Mouse (Mus musculus) hindbrain, embryonic 12.5 days (tissue): ENCODE data around the gene Cyth1. TPM values are rescaled to one million over a fixed set of nuclear protein-coding genes. Genes with fewer than 3 reads are reported as not detected.
A peak's percentile ranks its signal among the peaks of the same experiment; 100 is the strongest.

Source experiments
- ATAC-seq: fragments of 200-750 bp; cut with Nextera tagmentation; 2 replicates; pipeline ENCODE4 v1.8.0; 2017; ENCODE audit warnings: moderate TSS enrichment; ENCODE audit not compliant: low FRiP score
- H3K27ac ChIP-seq: fragments of 300-500 bp; sonication (generic); 2 replicates; pipeline ENCODE4 v1.5.1; 2016; ENCODE audit warnings: mild to moderate bottlenecking
- H3K27me3 ChIP-seq: fragments of 300-500 bp; sonication (generic); 2 replicates; pipeline ENCODE4 v1.6.1; 2016; ENCODE audit warnings: mild to moderate bottlenecking
- H3K36me3 ChIP-seq: fragments of 300-500 bp; sonication (generic); 2 replicates; pipeline ENCODE4 v1.6.1; 2016; ENCODE audit warnings: mild to moderate bottlenecking
- H3K4me1 ChIP-seq: fragments of 300-500 bp; sonication (generic); 2 replicates; pipeline ENCODE4 v1.6.1; 2016
- H3K4me2 ChIP-seq: fragments of 300-500 bp; sonication (generic); replicated peaks from 2 replicates; pipeline ENCODE4 v1.6.1; 2016; ENCODE audit warnings: mild to moderate bottlenecking
- H3K4me3 ChIP-seq: fragments of 300-500 bp; sonication (generic); 2 replicates; pipeline ENCODE4 v1.5.1; 2016; ENCODE audit warnings: mild to moderate bottlenecking
- H3K9ac ChIP-seq: fragments of 300-500 bp; sonication (generic); 2 replicates; pipeline ENCODE4 v1.6.1; 2016; ENCODE audit warnings: mild to moderate bottlenecking, moderate library complexity
- H3K9me3 ChIP-seq: fragments of 300-500 bp; sonication (generic); replicated peaks from 2 replicates; pipeline ENCODE4 v1.6.1; 2016; ENCODE audit warnings: mild to moderate bottlenecking
- WGBS: fragments of 180-500 bp; shearing (Covaris S2); methylation state at CpG from one replicate; pipeline ENCODE4 v1.1.7; 2016; 5-methylcytosine and 5-hydroxymethylcytosine counted together
- polyA plus RNA-seq: library from polyadenylated mRNA; unstranded; fragments of >200 nt; fragmentation: Nextera tagmentation; extraction: Ambion mirVana; gene quantifications from 2 replicates; pipeline ENCODE4 v1.2.1, GENCODE M21; 2016

Cyth1 gene
- polyA plus RNA-seq, 1 experiment from 2014 or later, result 29.0 TPM

DNA sequence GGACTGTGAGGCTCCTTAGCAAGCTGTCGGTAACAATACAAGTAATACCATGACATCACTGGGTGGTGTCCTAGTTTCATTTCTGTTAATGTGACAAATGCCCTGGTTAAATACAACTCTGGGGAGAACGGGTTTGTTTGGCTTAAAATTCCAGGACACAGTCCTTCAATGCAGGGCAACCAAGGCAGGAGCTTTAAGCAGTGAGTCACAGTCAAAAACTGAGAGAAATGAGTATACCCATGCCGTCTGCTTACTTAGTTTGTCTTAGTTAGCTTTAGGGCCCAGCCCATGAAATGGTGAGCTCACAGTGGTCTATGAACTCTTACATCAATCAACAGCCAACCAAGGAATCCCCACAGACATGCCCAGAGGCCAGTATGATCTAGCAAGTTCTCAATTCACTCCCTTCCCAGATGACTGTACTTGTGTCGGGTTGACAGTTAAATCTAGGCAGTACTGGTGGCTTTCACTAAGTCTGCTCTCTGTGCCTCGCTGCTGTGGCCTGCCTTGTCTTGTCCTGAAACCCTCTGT, 32.4 kb downstream of the Cyth1 start:
- Histone ChIP-seq H3K4me3 (no peak overlapping the region), H3K4me1 (peaks cover 21% of the 10 kb centered on the region), H3K27me3 (no peaks in the 10 kb centered on the region), H3K9ac (no peak overlapping the region), H3K4me2 (no peak overlapping the region), H3K9me3 (no peaks in the 10 kb centered on the region), H3K36me3 (no peaks in the 10 kb centered on the region), H3K27ac (no peak overlapping the region)
- ATAC-seq, result no peak
- 85% methylated on average over 5 of the region's 5 CpGs for WGBS

DNA sequence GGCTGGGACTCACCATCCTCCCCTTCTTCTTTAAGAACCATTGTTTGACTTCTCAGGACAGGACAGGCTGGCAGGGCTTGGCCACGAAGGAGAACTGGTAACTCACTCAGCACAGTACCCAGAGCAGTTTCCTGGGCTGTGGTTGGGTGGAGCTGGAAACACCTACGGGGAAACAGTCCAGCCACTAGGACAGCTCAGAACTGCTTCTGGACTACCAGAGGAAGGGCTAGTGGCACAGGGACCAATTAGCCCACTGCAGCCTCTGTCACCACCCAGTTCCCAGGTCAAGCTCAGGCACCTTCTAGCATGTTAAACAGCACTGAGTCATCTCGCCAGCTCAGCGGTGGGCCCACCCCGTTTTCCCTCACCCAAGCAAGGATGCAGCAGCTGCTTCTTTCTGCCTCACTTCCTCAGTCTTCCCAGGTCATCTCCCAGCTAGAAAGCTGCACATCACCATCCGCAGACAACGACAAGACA, 35.7 kb downstream of the Cyth1 start:
- ATAC-seq, result no peak
- Histone ChIP-seq H3K4me3 (no peak overlapping the region), H3K9ac (no peak overlapping the region), H3K27me3 (no peaks in the 10 kb centered on the region), H3K9me3 (no peaks in the 10 kb centered on the region), H3K4me2 (no peak overlapping the region), H3K4me1 (peaks cover 54% of the 10 kb centered on the region), H3K36me3 (no peaks in the 10 kb centered on the region), H3K27ac (no peak overlapping the region)
- 66% methylated on average over 7 of the region's 7 CpGs for WGBS

DNA sequence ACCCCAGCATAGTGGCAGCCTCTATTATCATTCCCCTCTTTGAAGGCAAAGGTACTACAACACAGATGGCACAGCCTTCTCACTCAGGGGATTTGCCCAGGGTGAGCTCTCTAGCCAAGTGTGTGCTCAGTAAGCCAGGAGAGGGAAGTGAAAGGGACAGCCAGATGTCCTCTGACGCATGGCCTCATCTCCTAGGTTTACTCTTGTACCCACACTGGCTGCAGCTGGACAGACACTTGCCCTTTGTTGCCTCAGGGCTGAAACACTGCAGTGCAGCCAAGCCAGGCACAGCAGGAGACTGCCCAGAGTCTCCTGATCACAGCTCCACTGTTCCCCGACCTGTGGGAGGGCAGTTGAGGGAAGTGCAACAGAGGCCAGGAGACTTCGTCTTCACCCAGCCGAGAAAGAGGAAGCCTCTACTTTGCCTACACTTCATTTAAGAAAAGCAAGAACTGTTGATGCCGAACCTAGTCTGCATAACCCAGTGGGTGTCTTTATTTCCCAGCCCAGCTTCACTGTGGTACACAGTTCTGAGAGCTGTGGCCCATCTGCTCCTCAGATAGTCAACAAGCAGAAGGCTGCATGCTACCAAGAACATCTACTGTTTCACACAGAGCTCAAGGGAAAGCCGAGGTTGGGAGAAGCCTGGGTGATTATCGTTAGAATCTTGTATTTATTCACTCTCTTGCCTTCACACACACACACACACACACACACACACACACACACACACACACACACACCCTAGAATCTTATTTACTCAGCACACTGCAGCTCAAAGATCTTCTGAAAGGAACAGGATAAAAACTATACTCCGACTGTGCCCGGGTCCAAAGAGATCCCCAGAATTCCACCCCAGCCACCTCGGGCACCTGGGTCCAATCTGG, 36.4 kb downstream of the Cyth1 start:
- 47% methylated on average over 10 of the region's 10 CpGs for WGBS
- Histone ChIP-seq H3K4me3 (no peak overlapping the region), H3K27me3 (no peaks in the 10 kb centered on the region), H3K9ac (no peak overlapping the region), H3K4me2 (no peak overlapping the region), H3K27ac (0 out of 2 replicates have a peak overlapping the region, but pooled peaks have one; percentile 30), H3K4me1 (peaks cover 59% of the 10 kb centered on the region), H3K36me3 (no peaks in the 10 kb centered on the region), H3K9me3 (no peaks in the 10 kb centered on the region)
- no peak for ATAC-seq

DNA sequence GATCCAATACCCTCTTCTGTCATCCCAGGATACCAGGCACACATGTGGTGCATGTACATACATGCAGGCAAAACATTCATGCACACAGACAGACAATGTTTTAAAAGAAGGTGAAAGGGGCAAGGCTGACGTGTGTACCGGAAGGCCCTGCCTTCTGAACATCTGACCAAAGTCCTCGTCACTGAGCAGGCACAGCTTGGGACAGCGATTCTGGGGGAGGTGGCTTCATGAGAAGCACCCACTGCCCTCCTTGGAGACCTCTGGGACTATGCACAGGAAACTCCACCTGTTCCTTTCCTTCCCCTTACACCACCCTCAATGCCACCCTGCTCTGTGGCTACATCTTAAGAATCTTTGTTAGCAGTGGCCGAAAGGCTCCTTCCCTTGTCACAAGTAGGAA, 37.4 kb downstream of the Cyth1 start:
- peaks cover 59% of the 10 kb centered on the region for H3K4me1 ChIP-seq
- no peak overlapping the region for H3K9ac ChIP-seq
- no peak for ATAC-seq
- WGBS, result 86% methylated on average over 5 of the region's 5 CpGs
- no peak overlapping the region for H3K4me2 ChIP-seq
- H3K4me3 ChIP-seq, result no peak overlapping the region
- H3K27ac ChIP-seq, result no peak overlapping the region
- no peaks in the 10 kb centered on the region for H3K36me3 ChIP-seq
- H3K9me3 ChIP-seq, result no peaks in the 10 kb centered on the region
- no peaks in the 10 kb centered on the region for H3K27me3 ChIP-seq

DNA sequence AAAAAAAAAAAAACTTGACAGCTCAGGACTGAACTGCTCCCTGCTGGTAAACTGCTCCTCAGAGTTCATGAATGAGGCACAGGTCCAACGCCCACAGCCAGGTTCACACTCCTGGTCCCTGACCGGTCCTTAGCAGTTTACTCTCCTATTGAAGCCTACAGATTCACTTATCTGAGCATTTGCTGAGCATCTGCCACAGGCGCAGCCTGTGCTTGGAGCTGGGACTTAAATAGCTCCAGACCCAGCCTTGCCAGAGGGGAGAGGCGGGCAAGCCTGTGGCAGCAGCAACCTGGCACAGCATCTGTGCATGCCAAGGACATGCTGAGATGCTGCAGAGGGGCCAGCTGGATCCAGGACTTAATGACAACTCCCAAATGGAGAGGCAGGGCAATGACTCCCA, 38.3 kb downstream of the Cyth1 start:
- H3K36me3 ChIP-seq, result no peaks in the 10 kb centered on the region
- no peak overlapping the region for H3K27ac ChIP-seq
- no peak overlapping the region for H3K4me3 ChIP-seq
- no peak overlapping the region for H3K4me2 ChIP-seq
- peaks cover 59% of the 10 kb centered on the region for H3K4me1 ChIP-seq
- H3K9ac ChIP-seq, result 0 out of 2 replicates have a peak overlapping the region, but pooled peaks have one; percentile 23
- no peaks in the 10 kb centered on the region for H3K9me3 ChIP-seq
- ATAC-seq, result no peak
- no peaks in the 10 kb centered on the region for H3K27me3 ChIP-seq
- WGBS, result 78% methylated on average over 4 of the region's 4 CpGs

DNA sequence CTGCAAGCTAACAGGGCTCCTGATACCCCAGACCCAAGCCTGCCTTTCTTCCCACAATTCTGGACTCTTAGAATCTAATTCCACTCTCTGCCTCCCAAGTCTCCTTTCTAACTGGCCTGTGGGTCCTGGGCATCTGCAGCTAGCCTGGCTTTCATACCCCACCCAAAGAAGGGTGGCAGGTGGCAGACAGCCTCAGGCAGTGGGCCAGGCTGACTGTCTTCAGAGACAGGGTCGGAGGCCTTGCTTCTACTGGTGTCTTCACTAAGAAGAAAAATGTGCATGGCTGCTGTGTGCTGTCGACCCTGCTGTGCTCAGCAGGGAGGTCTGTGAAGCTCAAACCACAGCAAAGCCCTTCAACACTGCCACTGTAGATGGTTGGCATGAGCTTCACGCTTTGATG, 39.0 kb downstream of the Cyth1 start:
- no peak for ATAC-seq
- H3K27me3 ChIP-seq, result no peaks in the 10 kb centered on the region
- H3K4me2 ChIP-seq, result no peak overlapping the region
- H3K4me3 ChIP-seq, result no peak overlapping the region
- H3K4me1 ChIP-seq, result peaks cover 59% of the 10 kb centered on the region
- peak overlapping the region; percentile 70 for H3K27ac ChIP-seq
- 42% methylated on average over 3 of the region's 3 CpGs for WGBS
- no peaks in the 10 kb centered on the region for H3K36me3 ChIP-seq
- H3K9ac ChIP-seq, result 0 out of 2 replicates have a peak overlapping the region, but pooled peaks have one; percentile 18
- no peaks in the 10 kb centered on the region for H3K9me3 ChIP-seq

DNA sequence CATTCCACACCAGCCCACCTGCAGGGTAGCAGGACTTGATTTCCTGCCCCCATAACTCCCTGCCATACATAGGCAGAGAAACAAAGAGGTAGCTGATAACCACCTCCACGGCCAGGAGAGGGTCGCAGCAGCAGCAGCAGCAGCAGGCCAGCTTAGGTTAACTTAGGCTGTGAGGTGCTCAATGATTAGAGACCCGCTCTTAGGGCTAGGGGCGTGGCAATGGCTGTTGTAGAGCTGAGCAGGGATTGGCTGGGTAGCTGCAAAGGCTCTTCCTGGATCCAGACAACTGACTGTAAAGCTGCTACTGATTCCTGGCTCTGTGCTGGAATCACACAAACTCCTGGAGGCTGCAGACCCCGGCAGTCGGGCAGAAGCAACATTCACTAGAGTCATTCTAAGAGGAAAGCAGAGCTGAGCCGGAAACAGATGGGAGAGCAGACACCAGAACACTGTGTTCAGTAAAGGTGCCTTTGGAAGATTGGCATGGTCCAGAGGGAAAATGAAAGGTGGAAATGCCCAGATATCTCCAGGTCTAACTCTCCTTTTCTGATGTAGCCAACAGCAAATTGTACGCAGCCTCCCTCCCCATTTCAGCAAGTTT, 39.6 kb downstream of the Cyth1 start:
- Histone ChIP-seq H3K4me1 (peaks cover 59% of the 10 kb centered on the region), H3K36me3 (no peaks in the 10 kb centered on the region), H3K9ac (0 out of 2 replicates have a peak overlapping the region, but pooled peaks have one; percentile 18), H3K27ac (peak overlapping the region; percentile 70), H3K4me3 (no peak overlapping the region), H3K4me2 (0 out of 2 replicates have a peak overlapping the region, but pooled peaks have one; percentile 6), H3K9me3 (no peaks in the 10 kb centered on the region), H3K27me3 (no peaks in the 10 kb centered on the region)
- WGBS, result 26% methylated on average over 8 of the region's 8 CpGs
- ATAC-seq, result no peak

DNA sequence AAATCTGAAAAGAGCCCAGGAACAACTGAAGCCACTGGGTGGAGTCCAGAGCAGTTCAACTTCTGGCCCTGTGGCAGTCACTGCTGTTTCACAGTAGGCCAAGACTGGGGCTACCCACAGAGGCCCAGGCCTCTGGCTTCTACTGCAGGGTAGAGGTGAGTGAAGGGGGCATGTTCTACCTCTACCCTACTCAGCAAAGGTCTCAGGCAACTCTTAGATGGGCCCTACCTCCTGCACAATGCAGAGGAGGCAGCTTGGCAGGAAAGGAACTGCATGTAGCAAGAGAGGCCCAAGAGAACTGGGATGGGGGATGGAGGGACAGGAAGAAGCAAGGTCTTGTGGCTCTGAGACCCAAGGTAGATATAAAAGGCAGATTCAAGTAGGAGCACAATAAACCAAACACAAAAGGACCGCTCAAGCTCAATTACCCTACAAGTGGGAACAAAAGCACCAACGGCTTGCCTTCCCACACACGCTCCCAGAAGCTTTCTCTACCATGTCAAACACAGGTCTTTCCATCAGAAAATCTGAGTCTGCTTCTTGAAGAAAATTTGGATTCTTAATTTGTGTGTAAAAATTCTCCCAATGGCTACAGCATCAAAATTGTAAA, 40.9 kb downstream of the Cyth1 start:
- Histone ChIP-seq H3K4me3 (no peak overlapping the region), H3K36me3 (no peaks in the 10 kb centered on the region), H3K9ac (no peak overlapping the region), H3K4me1 (peaks cover 65% of the 10 kb centered on the region), H3K27me3 (no peaks in the 10 kb centered on the region), H3K4me2 (no peak overlapping the region), H3K9me3 (no peaks in the 10 kb centered on the region), H3K27ac (0 out of 2 replicates have a peak overlapping the region, but pooled peaks have one; percentile 19)
- 31% methylated on average over 3 of the region's 3 CpGs for WGBS
- ATAC-seq, result no peak

DNA sequence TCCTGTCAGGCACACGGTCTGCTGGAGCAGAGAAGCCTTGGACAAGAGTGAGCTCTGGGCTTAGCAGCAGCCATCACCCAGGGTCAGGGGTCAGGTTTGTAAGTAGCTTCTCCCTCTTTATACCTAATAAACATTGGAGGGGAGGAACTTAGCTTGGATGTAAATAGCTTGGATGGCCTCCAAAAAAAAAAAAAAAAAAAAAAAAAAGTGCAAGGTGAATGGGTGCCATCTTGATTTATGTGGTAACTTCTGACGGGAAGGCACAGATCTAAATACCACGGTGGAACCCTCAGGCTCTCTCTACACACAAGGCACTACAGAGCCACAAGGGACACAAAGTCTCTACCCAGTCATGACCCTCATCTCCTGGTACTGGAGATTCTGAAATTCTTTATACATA, 42.1 kb downstream of the Cyth1 start:
- no peak overlapping the region for H3K4me2 ChIP-seq
- H3K9me3 ChIP-seq, result no peaks in the 10 kb centered on the region
- no peak for ATAC-seq
- no peaks in the 10 kb centered on the region for H3K36me3 ChIP-seq
- peaks cover 65% of the 10 kb centered on the region for H3K4me1 ChIP-seq
- no peak overlapping the region for H3K4me3 ChIP-seq
- WGBS, result 80% methylated on average over 3 of the region's 3 CpGs
- no peaks in the 10 kb centered on the region for H3K27me3 ChIP-seq
- H3K9ac ChIP-seq, result no peak overlapping the region
- H3K27ac ChIP-seq, result no peak overlapping the region

DNA sequence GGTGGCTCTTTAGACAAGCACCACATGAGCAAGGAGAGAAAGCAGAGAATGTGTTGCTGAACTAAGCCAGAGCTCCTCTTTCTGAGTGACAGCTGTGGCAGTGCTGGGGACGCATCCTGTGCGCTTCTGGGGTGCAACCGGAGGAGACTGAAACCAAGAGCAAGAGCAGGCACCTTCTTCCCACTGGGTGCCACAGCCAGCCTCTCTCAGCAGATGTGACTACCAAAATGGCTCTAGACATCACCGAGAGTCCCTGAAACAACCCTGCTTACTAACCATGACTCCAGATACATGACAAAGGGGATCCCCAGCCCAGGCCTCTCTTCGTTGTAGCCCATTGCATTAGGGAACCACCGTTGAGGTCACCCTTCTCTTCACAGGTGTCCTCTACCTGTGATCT, 44.9 kb downstream of the Cyth1 start:
- Histone ChIP-seq H3K4me2 (peak overlapping the region; percentile 69), H3K9me3 (no peaks in the 10 kb centered on the region)
- 89% methylated on average over 6 of the region's 6 CpGs for WGBS

DNA sequence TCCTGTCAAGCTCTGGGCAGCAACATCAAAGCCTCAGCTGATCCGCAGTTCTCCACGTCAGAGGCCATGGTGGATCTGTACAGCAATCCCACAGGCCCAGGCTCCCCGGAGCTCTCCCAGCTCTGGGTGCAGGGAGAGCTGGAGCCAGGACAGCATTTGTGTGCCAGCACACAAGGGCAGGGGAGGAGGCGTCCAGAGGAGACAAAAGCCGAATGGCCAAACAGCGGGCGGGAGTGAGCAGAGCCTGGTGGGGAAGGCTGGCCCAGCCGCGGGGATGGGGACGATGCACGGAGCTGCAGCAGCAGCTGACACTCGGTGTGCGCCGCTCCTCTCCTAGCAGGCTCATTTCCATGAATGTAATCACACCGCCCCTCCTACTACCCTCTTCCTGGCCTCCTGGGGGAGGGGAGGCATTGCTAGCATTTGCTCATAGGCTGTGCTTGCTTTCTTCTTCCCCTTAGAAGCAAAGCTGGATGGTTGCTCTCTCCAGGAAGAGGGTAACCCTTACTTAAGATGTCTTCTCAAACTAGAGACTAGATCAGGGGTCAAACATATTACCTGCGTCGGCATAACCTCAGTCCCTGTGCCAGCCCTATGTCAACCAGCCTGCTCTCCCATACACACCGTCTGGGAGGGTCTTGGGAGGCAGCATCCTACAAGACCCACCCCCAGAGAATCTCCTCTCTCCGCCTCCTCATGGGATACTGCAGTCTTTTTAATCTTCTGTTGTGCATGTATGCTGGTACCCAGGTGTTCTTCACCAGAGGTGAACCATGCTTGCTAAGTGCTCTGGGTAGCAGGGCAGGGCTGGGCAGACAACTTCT, 45.8 kb downstream of the Cyth1 start:
- H3K4me3 ChIP-seq, result peak overlapping the region; percentile 44
- H3K27ac ChIP-seq, result peak overlapping the region; percentile 96
- H3K4me2 ChIP-seq, result peak overlapping the region; percentile 69
- peak; percentile 92 for ATAC-seq
- WGBS, result 4% methylated on average over 19 of the region's 19 CpGs
- H3K9me3 ChIP-seq, result no peaks in the 10 kb centered on the region
- no peaks in the 10 kb centered on the region for H3K27me3 ChIP-seq
- peaks cover 66% of the 10 kb centered on the region for H3K4me1 ChIP-seq
- H3K36me3 ChIP-seq, result no peaks in the 10 kb centered on the region
- H3K9ac ChIP-seq, result peak overlapping the region; percentile 85

More for the DNA sequence above, 44.9 kb downstream of the Cyth1 start:
- H3K36me3 ChIP-seq, result no peaks in the 10 kb centered on the region
- H3K4me3 ChIP-seq, result no peak overlapping the region
- H3K4me1 ChIP-seq, result peaks cover 66% of the 10 kb centered on the region
- H3K27me3 ChIP-seq, result no peaks in the 10 kb centered on the region
- no peak for ATAC-seq
- H3K27ac ChIP-seq, result peak overlapping the region; percentile 96
- peak overlapping the region; percentile 85; the same call in 1 of the 2 replicates for H3K9ac ChIP-seq
